Mouse (Mus musculus) layer of hippocampus, adult 18-20 months (tissue): ENCODE measurements around the gene Iqck. TPM values are rescaled to one million over a fixed set of nuclear protein-coding genes. Genes with fewer than 3 reads are reported as not detected.

ENCODE experiments used
- total RNA-seq, 2 experiments: library from RNA; stranded (reverse); gene quantifications; 2 replicates each; pipeline ENCODE4 v1.2.3; 2021

Iqck gene
- total RNA-seq, 2 experiments from 2014 or later, result 4.6 to 4.7 TPM

Other genes starting within 250 kb of the Iqck start
- gene Gde1, start 150.0 kb upstream of the Iqck start, total RNA-seq, result 100 to 1,000 TPM; 198 TPM
- 10 to 100 TPM; 45.9 to 51.1 TPM for gene Ccp110, start 143.2 kb upstream of the Iqck start, total RNA-seq
- 10 to 100 TPM; 58.3 to 62.8 TPM for gene Vps35l, start 115.5 kb upstream of the Iqck start, total RNA-seq
- 10 to 100 TPM; 24.4 to 25.1 TPM for gene Knop1, start 502 bp downstream of the Iqck start, total RNA-seq
- gene Gprc5b, start 139.5 kb downstream of the Iqck start, total RNA-seq, result 100 to 1,000 TPM; 139 to 155 TPM